Mouse (Mus musculus) limb, embryonic 14.5 days (tissue): ENCODE data around the gene Pmpca. TPM values are rescaled to one million over a fixed set of nuclear protein-coding genes. Genes with fewer than 3 reads are reported as not detected.
"Not testable (repeated sequence)": the region's sequence is repeated elsewhere in the genome, so short reads cannot be mapped to it uniquely, and the experiment has no call there.

Experiments
- ATAC-seq: fragments of 200-750 bp; cut with Nextera tagmentation; 2 replicates; pipeline ENCODE4 v1.8.0; 2017; ENCODE audit warnings: low read depth, moderate number of reproducible peaks, moderate TSS enrichment; ENCODE audit not compliant: low FRiP score
- DNase-seq: peaks from one replicate; pipeline ENCODE4 v3.0.0-alpha.2; 2015; ENCODE audit warnings: low spot score
- H3K27ac ChIP-seq: fragments of 300-500 bp; sonication (generic); replicated peaks from 2 replicates; pipeline ENCODE4 v1.5.1; 2014; ENCODE audit warnings: low read depth, mild to moderate bottlenecking, low read length, moderate library complexity, mixed read lengths
- H3K27me3 ChIP-seq: fragments of 300-500 bp; sonication (generic); 2 replicates; pipeline ENCODE4 v1.6.1; 2014; ENCODE audit warnings: low read length, mixed read lengths; ENCODE audit not compliant: control insufficient read depth, insufficient read depth
- H3K36me3 ChIP-seq: fragments of 300-500 bp; sonication (generic); 2 replicates; pipeline ENCODE4 v1.6.1; 2014; ENCODE audit warnings: mild to moderate bottlenecking, low read length, moderate library complexity, mixed read lengths; ENCODE audit not compliant: control insufficient read depth, insufficient read depth
- H3K4me1 ChIP-seq: fragments of 300-500 bp; sonication (generic); 2 replicates; pipeline ENCODE4 v1.6.1; 2014; ENCODE audit warnings: antibody characterized with exemption, low read length, mixed read lengths; ENCODE audit not compliant: control insufficient read depth, insufficient read depth
- H3K4me2 ChIP-seq: fragments of 300-500 bp; sonication (generic); replicated peaks from 2 replicates; pipeline ENCODE4 v1.6.1; 2014; ENCODE audit warnings: low read depth, mild to moderate bottlenecking, low read length, moderate library complexity; ENCODE audit not compliant: severe bottlenecking
- H3K4me3 ChIP-seq: fragments of 300-500 bp; sonication (generic); replicated peaks from 2 replicates; pipeline ENCODE4 v1.5.1; 2014; ENCODE audit warnings: low read length
- H3K9ac ChIP-seq: fragments of 300-500 bp; sonication (generic); 2 replicates; pipeline ENCODE4 v1.6.1; 2014; ENCODE audit warnings: mild to moderate bottlenecking, low read depth, low read length, moderate library complexity; ENCODE audit not compliant: severe bottlenecking
- H3K9me3 ChIP-seq: fragments of 300-500 bp; sonication (generic); 2 replicates; pipeline ENCODE4 v1.6.1; 2016; ENCODE audit warnings: low read length; ENCODE audit not compliant: control insufficient read depth
- POLR2A ChIP-seq: fragments of 200-500 bp; IDR thresholded peaks from 2 replicates; pipeline ENCODE4 v1.8.0; 2012; ENCODE audit warnings: inconsistent platforms, mild to moderate bottlenecking, moderate library complexity, borderline replicate concordance; ENCODE audit not compliant: insufficient read depth, insufficient read length; ENCODE audit errors: extremely low read depth
- WGBS: fragments of 180-500 bp; shearing (Covaris S2); extraction: QIAGEN DNeasy Blood & Tissue Kit; methylation state at CpG from one replicate; pipeline ENCODE4 v1.1.7; 2014; 5-methylcytosine and 5-hydroxymethylcytosine counted together
- polyA plus RNA-seq, 2 experiments: library from polyadenylated mRNA; depleted of rRNA in 1 of 2; stranded (reverse) in 1 of 2; unstranded in 1 of 2; fragments of >200 nt; fragmentation: Nextera tagmentation in 1 of 2; extraction: Ambion mirVana in 1 of 2; gene quantifications; 2 replicates each; pipeline versions ENCODE4 v1.2.1 to v1.2.3; 2012 to 2014

Gene Pmpca
- polyA plus RNA-seq, 2 experiments: 72.3 to 106 TPM

GRCm38 (mm10) chr2:26368572-26368971 is 20.6 kb upstream of the Pmpca start:
- peaks cover 98% of the 10 kb centered on the region for H3K36me3 ChIP-seq
- TF ChIP-seq POLR2A: no peak
- no peak for ATAC-seq

DNA sequence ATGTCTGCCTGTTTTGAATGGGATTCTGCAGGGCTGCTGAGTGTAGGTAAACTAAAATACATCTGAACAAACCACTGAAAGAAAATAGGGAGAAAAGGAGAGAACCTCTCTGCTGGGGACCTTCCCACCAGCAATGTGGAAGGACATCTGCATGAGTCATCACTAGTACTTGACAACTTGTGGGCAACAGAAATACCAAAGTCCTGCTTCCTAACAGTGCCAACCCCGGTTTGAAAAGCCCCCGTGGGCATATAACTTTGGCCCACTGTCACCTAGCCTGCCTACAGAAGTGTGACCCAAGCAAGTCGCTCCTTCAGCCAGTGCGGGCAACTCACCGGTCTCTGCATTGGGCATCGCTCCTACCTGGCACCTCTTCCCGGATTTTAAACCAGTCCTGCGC is 16.7 kb upstream of the Pmpca start:
- Histone ChIP-seq H3K4me1 (no peaks in the 10 kb centered on the region), H3K9me3 (no peaks in the 10 kb centered on the region), H3K4me3 (no peak overlapping the region), H3K36me3 (peaks cover 99% of the 10 kb centered on the region), H3K27me3 (no peaks in the 10 kb centered on the region), H3K9ac (no peak overlapping the region), H3K4me2 (no peak overlapping the region), H3K27ac (no peak overlapping the region)
- WGBS: 92% methylated on average over 8 of the region's 8 CpGs
- no peak for ATAC-seq
- no peak for DNase-seq
- no peak for TF ChIP-seq POLR2A

More at GRCm38 (mm10) chr2:26368572-26368971, 20.6 kb upstream of the Pmpca start:
- Histone ChIP-seq H3K9ac (no peak overlapping the region), H3K27me3 (no peaks in the 10 kb centered on the region), H3K4me2 (no peak overlapping the region), H3K27ac (no peak overlapping the region), H3K9me3 (no peaks in the 10 kb centered on the region), H3K4me1 (no peaks in the 10 kb centered on the region), H3K4me3 (no peak overlapping the region)
- no peak for DNase-seq
- 95% methylated on average over 1 of the region's 1 CpGs for WGBS

GRCm38 (mm10) chr2:26380131-26380771 is 8.9 kb upstream of the Pmpca start, which contains the start of gene Snapc4:
Snapc4 (minus strand) TSS chr2:26380653.
- no peak within 1 kb of the TSS for H3K27ac ChIP-seq
- H3K36me3 ChIP-seq: peaks cover 63% of the 10 kb centered on the region
- TF ChIP-seq POLR2A: 0 out of 2 replicates have a peak, but pooled peaks have one; percentile 45
- under 1% methylated on average over 31 of the region's 38 CpGs for WGBS
- peak within 1 kb of the TSS; percentile 75 for H3K4me3 ChIP-seq
- peak; percentile 95 for ATAC-seq
- peak within 1 kb of the TSS; percentile 72 for H3K9ac ChIP-seq
- H3K27me3 ChIP-seq: no peaks in the 10 kb centered on the region
- H3K4me2 ChIP-seq: peak within 1 kb of the TSS; percentile 83
- peaks cover 6% of the 10 kb centered on the region; the same call in 1 of the 2 replicates for H3K4me1 ChIP-seq
- H3K9me3 ChIP-seq: no peaks in the 10 kb centered on the region
- peak; percentile 89 for DNase-seq

DNA sequence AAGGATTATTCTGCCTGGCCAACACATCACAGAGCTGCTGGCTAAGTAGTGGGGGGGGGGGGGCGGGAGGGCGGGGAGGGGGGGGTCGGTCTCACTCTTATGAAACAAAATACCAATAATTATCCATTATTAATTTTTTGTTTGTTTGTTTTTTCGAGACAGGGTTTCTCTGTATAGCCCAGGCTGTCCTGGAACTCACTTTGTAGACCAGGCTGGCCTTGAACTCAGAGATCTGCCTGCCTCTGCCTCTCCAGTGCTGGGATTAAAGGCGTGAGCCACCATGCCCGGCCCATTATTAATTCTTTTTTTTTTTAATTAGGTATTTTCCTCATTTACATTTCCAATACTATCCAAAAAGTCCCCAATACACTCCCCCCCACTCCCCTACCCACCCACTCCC is 8.3 kb upstream of the Pmpca start:
- peak overlapping the region; percentile 72 for H3K9ac ChIP-seq
- ATAC-seq: peak; percentile 43; the same call in 1 of the 2 replicates
- peak overlapping the region; percentile 75 for H3K4me3 ChIP-seq
- H3K27ac ChIP-seq, H3K4me1 ChIP-seq, H3K27me3 ChIP-seq, H3K9me3 ChIP-seq, DNase-seq: not testable (repeated sequence)
- peaks cover 64% of the 10 kb centered on the region for H3K36me3 ChIP-seq
- WGBS: 33% methylated on average over 6 of the region's 6 CpGs
- H3K4me2 ChIP-seq: peak overlapping the region; percentile 83

DNA sequence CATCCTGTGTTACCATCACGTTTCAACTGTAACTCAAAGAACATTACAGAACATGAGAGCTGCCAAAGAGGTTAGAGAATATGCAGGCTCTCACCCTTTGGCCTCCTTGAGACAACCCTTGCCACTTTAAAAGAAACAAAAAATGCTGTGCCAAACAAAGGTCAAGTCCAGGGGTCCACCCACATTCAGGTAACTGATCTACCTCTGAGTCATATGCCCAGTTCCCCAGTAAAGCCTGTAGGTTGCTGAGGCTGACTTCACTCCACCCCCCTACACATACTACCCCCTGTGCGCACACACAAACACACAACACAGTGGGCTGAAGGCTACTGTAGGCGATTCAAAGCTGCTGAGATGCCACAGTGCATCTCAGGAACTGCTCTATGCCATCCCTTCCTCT is 1.4 kb upstream of the Pmpca start:
- Histone ChIP-seq H3K27me3 (no peaks in the 10 kb centered on the region), H3K4me2 (0 out of 2 replicates have a peak overlapping the region, but pooled peaks have one; percentile 8), H3K4me1 (peaks cover 10% of the 10 kb centered on the region), H3K9me3 (no peaks in the 10 kb centered on the region), H3K27ac (no peak overlapping the region), H3K9ac (peak overlapping the region; percentile 88), H3K4me3 (peak overlapping the region; percentile 96; the same call in 1 of the 2 replicates), H3K36me3 (peaks cover 76% of the 10 kb centered on the region)
- ATAC-seq (no peak), DNase-seq (no peak)
- WGBS: 90% methylated on average over 3 of the region's 3 CpGs
- no peak for TF ChIP-seq POLR2A

- Histone ChIP-seq H3K36me3 (peaks cover 76% of the 10 kb centered on the region), H3K4me3 (peak overlapping the region; percentile 96), H3K27me3 (no peaks in the 10 kb centered on the region), H3K9ac (peak overlapping the region; percentile 88), H3K4me1 (peaks cover 10% of the 10 kb centered on the region), H3K9me3 (no peaks in the 10 kb centered on the region), H3K4me2 (peak overlapping the region; percentile 90), H3K27ac (peak overlapping the region; percentile 63)
- DNase-seq (no peak), ATAC-seq (peak; percentile 34)
- no peak for TF ChIP-seq POLR2A
- 1% methylated on average over 23 of the region's 45 CpGs for WGBS
Observed at GRCm38 (mm10) chr2:26388682-26389153, 421 bp upstream of the Pmpca start.
